Mouse (Mus musculus): Measurements from ENCODE around the gene Slit3.

Gene Slit3

GRCm38 (mm10) chr11:35452413-35452812 lies 331.4 kb downstream of the Slit3 start:
- peak; percentile 35 for DNase-seq (ENCODE audit: low read depth, low spot score)

GRCm38 (mm10) chr11:35454191-35454725 lies 333.2 kb downstream of the Slit3 start:
- no peak for DNase-seq (ENCODE audit: low read depth, low spot score)

DNA sequence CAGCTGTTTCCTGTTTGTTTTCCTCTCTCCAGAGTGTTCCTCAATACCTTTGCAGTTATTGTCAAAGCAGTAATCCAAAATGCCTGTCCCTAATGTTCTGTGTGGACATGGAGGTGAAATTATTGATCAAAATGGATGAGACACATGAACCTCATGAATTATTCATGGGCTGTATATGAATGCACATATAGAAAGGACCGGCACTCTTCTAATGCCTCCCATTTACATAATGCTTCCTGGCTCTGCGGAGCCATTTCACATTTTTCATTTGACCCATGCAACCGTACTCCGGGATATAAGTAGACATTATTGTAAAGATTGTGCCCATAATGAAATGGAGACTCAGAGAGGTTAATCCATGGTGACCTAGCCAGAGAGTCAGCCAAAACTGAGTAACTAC lies 333.8 kb downstream of the Slit3 start:
- DNase-seq (ENCODE audit: low read depth, low spot score) = no peak

- no peak for DNase-seq (ENCODE audit: low read depth, low spot score)
Observed at GRCm38 (mm10) chr11:35458068-35458467, 337.0 kb downstream of the Slit3 start.

GRCm38 (mm10) chr11:35466701-35467100 lies 345.7 kb downstream of the Slit3 start:
- DNase-seq (ENCODE audit: low read depth, low spot score) = no peak

DNA sequence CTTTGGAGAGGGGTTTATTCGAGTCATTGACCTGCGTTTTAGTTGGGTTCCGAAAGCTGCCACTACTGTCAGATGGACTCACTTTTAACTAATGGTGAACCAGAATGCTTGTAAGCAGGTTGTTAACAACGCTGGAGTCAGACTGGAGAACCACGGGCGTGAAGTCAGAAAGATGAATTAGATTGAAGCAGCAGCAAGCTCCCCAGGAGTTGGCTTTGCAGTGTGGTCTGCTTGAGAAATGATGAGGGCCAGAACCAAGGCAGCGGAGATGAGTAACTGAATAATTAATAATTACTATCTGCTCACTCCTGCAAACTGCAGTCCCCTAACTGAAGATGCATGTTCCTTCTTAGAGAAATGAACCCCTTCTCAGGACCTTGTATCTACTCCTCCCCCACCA lies 347.8 kb downstream of the Slit3 start:
- no peak for DNase-seq (ENCODE audit: low read depth, low spot score)

- DNase-seq (ENCODE audit: low read depth, low spot score) = no peak
Observed at GRCm38 (mm10) chr11:35469940-35470339, 348.9 kb downstream of the Slit3 start.

GRCm38 (mm10) chr11:35470853-35471252 lies 349.8 kb downstream of the Slit3 start:
- DNase-seq (ENCODE audit: low read depth, low spot score) = no peak

GRCm38 (mm10) chr11:35472842-35473616 lies 352.0 kb downstream of the Slit3 start:
- DNase-seq (ENCODE audit: low read depth, low spot score) = no peak

DNA sequence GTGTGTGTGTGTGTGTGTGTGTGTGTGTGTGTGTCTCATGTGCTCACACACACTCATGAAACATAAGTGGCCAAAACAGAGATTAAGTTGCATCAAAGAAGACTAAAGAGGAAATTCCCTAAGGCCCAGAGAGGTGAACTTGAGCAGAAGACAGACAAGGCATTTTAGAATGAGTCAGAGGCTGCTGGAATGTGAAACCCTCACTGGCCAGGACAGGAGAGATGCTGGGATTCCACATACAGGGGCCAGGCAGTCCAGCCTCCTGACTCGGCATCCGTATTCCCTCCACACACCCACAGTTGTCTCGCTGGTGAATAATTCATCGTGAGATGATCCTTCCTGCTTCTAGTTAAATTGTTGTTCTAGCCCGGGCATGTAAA lies 352.6 kb downstream of the Slit3 start:
- DNase-seq (ENCODE audit: low read depth, low spot score) = no peak

GRCm38 (mm10) chr11:35480146-35480545 lies 359.1 kb downstream of the Slit3 start:
- DNase-seq (ENCODE audit: low read depth, low spot score) = peak; percentile 55

- DNase-seq (ENCODE audit: low read depth, low spot score) = no peak
Observed at GRCm38 (mm10) chr11:35481611-35482363, 360.8 kb downstream of the Slit3 start.

DNA sequence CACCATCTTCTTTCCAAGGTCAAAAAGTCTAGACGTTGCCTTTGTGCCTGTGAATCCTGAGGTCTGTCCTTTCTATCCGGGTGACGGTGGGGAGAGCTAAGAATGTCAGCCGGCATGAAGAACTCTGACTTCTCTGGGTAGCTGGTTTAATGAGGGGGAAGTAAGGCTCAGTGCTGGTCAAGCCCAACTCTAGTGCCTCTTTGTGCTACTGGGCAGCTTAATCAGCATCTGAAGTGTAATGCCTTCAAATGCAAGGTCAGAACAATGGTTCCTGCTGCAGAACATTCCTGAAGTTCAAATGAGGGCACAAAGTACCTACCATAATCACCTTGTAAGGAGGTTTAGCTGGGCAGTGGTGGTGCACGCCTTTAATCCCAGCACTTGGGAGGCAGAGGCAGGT lies 366.9 kb downstream of the Slit3 start:
- peak; percentile 79 for DNase-seq (ENCODE audit: low read depth, low spot score)

GRCm38 (mm10) chr11:35491701-35492100 lies 370.7 kb downstream of the Slit3 start:
- no peak for DNase-seq (ENCODE audit: low read depth, low spot score)

GRCm38 (mm10) chr11:35496874-35497273 lies 375.9 kb downstream of the Slit3 start:
- DNase-seq (ENCODE audit: low read depth, low spot score) = no peak

DNA sequence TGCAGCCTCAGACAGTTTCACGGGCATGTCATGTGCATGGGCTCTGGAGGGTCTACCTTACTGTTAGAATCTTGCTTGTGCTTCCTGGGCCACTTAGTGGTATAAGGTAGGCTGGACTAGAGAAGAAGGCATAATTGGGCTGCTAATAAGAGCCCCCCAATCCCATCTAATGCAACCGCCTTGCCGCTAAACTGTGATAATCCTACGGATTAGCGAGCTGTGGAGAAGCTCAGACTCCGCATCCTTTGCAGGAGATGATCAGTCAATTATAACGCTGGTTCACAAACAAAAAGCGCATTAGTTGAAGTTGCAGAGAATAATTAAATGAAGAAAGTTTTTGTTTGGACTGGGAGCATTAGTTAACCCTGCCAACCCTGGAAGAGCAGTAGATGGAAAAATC lies 376.9 kb downstream of the Slit3 start:
- no peak for DNase-seq (ENCODE audit: low read depth, low spot score)

GRCm38 (mm10) chr11:35502128-35502527 lies 381.1 kb downstream of the Slit3 start:
- DNase-seq (ENCODE audit: low read depth, low spot score) = no peak

DNA sequence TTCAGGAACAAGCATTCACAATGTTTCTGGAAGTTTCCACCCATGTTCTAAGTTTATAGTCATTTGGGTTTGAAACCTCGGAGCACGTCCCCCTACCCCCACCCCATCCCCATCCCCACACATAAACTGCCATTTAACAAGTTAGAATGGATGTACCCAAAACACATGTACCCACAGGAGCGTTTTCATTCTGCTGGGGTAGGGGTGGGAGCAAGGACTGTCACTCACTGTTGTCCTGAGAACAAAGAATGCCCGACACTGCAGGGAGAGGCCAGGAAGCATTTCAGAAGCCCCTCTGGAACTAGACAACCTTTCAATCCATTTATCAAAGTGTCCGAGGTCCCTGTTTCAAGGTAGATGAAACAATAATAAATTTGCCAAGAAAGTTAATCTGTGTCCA lies 383.0 kb downstream of the Slit3 start:
- no peak for DNase-seq (ENCODE audit: low read depth, low spot score)

- DNase-seq (ENCODE audit: low read depth, low spot score) = no peak
Observed at GRCm38 (mm10) chr11:35504916-35505315, 383.9 kb downstream of the Slit3 start.

DNA sequence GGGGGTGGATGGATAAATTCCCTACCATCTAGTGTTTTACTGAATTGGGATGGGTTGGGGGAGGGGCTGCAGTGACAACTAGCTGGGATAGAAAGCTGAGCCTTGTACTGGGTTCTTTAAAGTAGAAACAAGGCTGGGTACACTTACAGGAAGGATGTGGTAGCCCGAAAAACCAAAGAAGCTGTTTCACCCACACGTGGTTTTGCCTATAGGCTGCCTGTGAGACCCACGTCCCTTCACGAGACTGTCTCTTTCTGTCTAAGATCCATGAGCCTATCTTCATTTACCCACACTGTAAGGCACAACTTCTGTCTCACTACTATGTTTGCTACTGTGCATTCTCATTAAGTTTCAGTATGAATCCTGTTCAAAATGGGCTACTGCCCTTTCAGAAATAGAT lies 384.3 kb downstream of the Slit3 start:
- DNase-seq (ENCODE audit: low read depth, low spot score) = no peak

DNA sequence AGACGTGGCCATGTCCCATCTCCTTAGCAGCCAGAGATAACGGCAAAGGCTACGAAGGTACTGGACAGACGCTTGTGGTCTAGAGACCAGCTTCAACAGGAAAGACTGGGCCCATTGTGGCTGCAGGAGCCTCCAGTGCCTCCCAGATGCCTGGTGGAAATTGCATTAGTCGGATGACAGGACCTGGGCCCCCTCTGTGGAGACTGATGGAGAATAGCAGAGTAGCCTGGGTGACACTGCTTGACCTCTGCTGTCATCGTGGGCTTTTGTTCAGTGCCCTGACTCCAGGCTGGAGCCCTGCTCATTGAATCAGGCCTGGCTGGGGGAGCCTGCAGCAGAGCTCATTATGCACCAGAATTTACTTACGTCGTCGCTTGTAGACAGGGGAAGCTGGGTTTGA lies 384.8 kb downstream of the Slit3 start:
- DNase-seq (ENCODE audit: low read depth, low spot score) = no peak

- DNase-seq (ENCODE audit: low read depth, low spot score) = no peak
Observed at GRCm38 (mm10) chr11:35507781-35508390, 386.9 kb downstream of the Slit3 start.

All from R1 (cell line).